Mouse (Mus musculus): ENCODE results near the gene Serpina1e. TPM values are rescaled to one million over a fixed set of nuclear protein-coding genes. Genes with fewer than 3 reads are reported as not detected.
"Not testable (repeated sequence)": the region's sequence is repeated elsewhere in the genome, so short reads cannot be mapped to it uniquely, and the experiment has no call there.

The Serpina1e gene
- polyA plus RNA-seq, 1 experiment from 2014 or later: not detected

DNA sequence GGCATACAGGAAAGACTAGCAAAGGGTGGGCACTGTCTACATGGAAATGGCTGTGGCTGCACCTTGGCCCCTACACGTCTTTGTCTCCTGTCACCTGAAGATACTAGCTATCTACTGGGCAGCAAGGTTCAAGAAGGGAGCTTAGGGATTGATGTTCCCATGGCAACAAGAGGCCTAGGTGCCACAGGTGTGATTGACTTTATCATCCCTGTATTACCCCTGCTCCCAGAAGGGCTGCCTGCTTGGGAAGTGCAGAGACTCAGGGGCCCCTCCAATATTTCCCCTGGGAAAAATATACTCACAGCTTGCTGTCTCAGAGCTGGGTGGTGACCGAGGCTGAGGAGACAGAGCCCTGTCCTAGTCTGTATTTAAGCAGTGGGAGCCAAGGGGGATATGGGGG lies 2.2 kb downstream of the Serpina1e start:
- not testable (repeated sequence) for H3K36me3 ChIP-seq; H3K27me3 ChIP-seq; H3K4me3 ChIP-seq; H3K4me2 ChIP-seq (replicated peaks); H3K9ac ChIP-seq; H3K27ac ChIP-seq; ATAC-seq (ENCODE audit: low FRiP score, low read depth); H3K9me3 ChIP-seq; H3K4me1 ChIP-seq
- WGBS: 77% methylated on average over 2 of the region's 2 CpGs

GRCm38 (mm10) chr12:103952972-103953371 lies 5.8 kb downstream of the Serpina1e start:
- not testable (repeated sequence) for H3K4me3 ChIP-seq; H3K4me2 ChIP-seq (replicated peaks); H3K27me3 ChIP-seq; ATAC-seq (ENCODE audit: low FRiP score, low read depth); H3K9me3 ChIP-seq; H3K36me3 ChIP-seq; H3K9ac ChIP-seq; H3K27ac ChIP-seq; H3K4me1 ChIP-seq
- WGBS: 80% methylated on average over 3 of the region's 3 CpGs

DNA sequence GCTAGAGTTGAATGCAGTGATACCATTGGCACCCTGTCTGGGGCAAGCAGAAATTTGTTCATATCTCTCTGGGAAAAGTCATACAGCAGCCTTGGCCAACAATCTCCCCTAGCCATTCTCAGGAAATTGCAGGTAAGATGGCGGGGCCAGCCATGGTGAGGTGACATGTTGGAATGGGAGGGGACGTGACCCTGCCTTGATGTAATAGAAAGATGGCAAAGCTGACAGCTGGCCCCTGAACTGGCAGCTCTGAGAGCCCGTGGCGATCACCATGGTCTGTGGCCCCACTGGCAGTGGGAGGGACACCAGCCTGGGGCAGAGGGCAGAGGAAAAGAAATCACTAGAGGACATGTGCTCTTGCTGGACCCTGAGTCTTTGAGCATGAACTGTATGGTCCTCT lies 12.5 kb downstream of the Serpina1e start:
- Histone ChIP-seq H3K4me3 (no peak overlapping the region), H3K27me3 (no peaks in the 10 kb centered on the region), H3K36me3 (no peaks in the 10 kb centered on the region), H3K27ac (no peak overlapping the region), H3K9me3 (peaks cover 6% of the 10 kb centered on the region), H3K4me1 (no peaks in the 10 kb centered on the region), H3K4me2 (replicated peaks) (no peak overlapping the region), H3K9ac (no peak overlapping the region)
- ATAC-seq (ENCODE audit: low FRiP score, low read depth): no peak
- WGBS: 88% methylated on average over 4 of the region's 4 CpGs

DNA sequence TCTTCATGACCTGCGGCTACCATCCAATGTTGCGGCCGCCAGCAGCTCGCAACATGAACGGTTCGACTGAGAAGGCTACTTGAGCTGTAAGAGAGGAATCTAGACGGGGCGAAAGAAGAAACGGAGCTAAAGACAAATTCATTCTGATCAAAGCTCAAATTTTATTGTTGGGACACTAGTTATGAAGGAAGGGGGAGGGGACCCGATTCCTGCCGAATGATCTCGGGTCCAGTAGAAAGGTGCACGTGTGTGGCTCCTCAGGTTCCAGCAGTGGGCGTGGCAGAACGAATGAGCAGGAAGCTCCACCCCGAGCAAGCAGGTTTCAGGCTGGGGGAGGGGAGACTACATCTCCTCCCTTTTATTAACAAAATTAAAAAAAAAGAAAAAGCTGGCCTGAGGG lies 49.6 kb downstream of the Serpina1e start:
- not testable (repeated sequence) for H3K4me2 ChIP-seq (replicated peaks); H3K9ac ChIP-seq; ATAC-seq (ENCODE audit: low FRiP score, low read depth); H3K4me1 ChIP-seq; H3K9me3 ChIP-seq; H3K4me3 ChIP-seq; H3K27me3 ChIP-seq; H3K36me3 ChIP-seq; H3K27ac ChIP-seq
- 93% methylated on average over 12 of the region's 16 CpGs for WGBS

- not testable (repeated sequence) for H3K4me2 ChIP-seq (replicated peaks); H3K4me1 ChIP-seq; H3K9ac ChIP-seq; ATAC-seq (ENCODE audit: low FRiP score, low read depth); H3K27me3 ChIP-seq; H3K36me3 ChIP-seq; H3K27ac ChIP-seq; H3K4me3 ChIP-seq; H3K9me3 ChIP-seq
- 29% methylated on average over 1 of the region's 1 CpGs for WGBS
Observed at GRCm38 (mm10) chr12:103907746-103908145, 51.0 kb downstream of the Serpina1e start.

GRCm38 (mm10) chr12:103904837-103905340 lies 53.9 kb downstream of the Serpina1e start, which contains the start of gene Serpina1c:
TSS of gene Serpina1c (minus strand) at chr12:103904887.
- WGBS: 85% methylated on average over 4 of the region's 4 CpGs
- not testable (repeated sequence) for H3K27ac ChIP-seq; H3K9me3 ChIP-seq; H3K4me3 ChIP-seq; ATAC-seq (ENCODE audit: low FRiP score, low read depth); H3K27me3 ChIP-seq; H3K9ac ChIP-seq; H3K36me3 ChIP-seq; H3K4me2 ChIP-seq (replicated peaks); H3K4me1 ChIP-seq

- WGBS: 85% methylated on average over 3 of the region's 3 CpGs
- H3K36me3 ChIP-seq: not testable (repeated sequence)
Observed at GRCm38 (mm10) chr12:103901929-103902328, 56.8 kb downstream of the Serpina1e start.

More at GRCm38 (mm10) chr12:103901929-103902328, 56.8 kb downstream of the Serpina1e start:
- not testable (repeated sequence) for H3K4me1 ChIP-seq; H3K27ac ChIP-seq; H3K9ac ChIP-seq; H3K9me3 ChIP-seq; H3K4me3 ChIP-seq; ATAC-seq (ENCODE audit: low FRiP score, low read depth); H3K27me3 ChIP-seq; H3K4me2 ChIP-seq (replicated peaks)

Other genes with a start within 250 kb of the Serpina1e start
- not detected in 2 replicates for gene Serpina1d, start 185.4 kb downstream of the Serpina1e start, polyA plus RNA-seq (2015; fragmentation: Nextera tagmentation; extraction: Ambion mirVana)
- 0.36 and 1.5 TPM in 2 replicates for gene Serpina1b, start 128.6 kb downstream of the Serpina1e start, polyA plus RNA-seq (2015; fragmentation: Nextera tagmentation; extraction: Ambion mirVana)
- 0.14 and 0.69 TPM in 2 replicates for gene Serpina1a, start 95.4 kb downstream of the Serpina1e start, polyA plus RNA-seq (2015; fragmentation: Nextera tagmentation; extraction: Ambion mirVana)
- gene Serpina1c, start 54.1 kb downstream of the Serpina1e start, polyA plus RNA-seq (2015; fragmentation: Nextera tagmentation; extraction: Ambion mirVana): 0.46 TPM in 1 of 2 replicates, not detected in the other
- not detected in 2 replicates for gene Serpina11, start 31.0 kb upstream of the Serpina1e start, polyA plus RNA-seq (2015; fragmentation: Nextera tagmentation; extraction: Ambion mirVana)
- not detected in 2 replicates for gene Serpina9, start 54.8 kb upstream of the Serpina1e start, polyA plus RNA-seq (2015; fragmentation: Nextera tagmentation; extraction: Ambion mirVana)
- gene Serpina12, start 85.5 kb upstream of the Serpina1e start, polyA plus RNA-seq (2015; fragmentation: Nextera tagmentation; extraction: Ambion mirVana): not detected in 2 replicates
- gene Serpina5, start 142.1 kb upstream of the Serpina1e start, polyA plus RNA-seq (2015; fragmentation: Nextera tagmentation; extraction: Ambion mirVana): not detected in 2 replicates
- not detected in 2 replicates for gene Serpina3a, start 153.7 kb upstream of the Serpina1e start, polyA plus RNA-seq (2015; fragmentation: Nextera tagmentation; extraction: Ambion mirVana)
- gene Serpina3b, start 169.0 kb upstream of the Serpina1e start, polyA plus RNA-seq (2015; fragmentation: Nextera tagmentation; extraction: Ambion mirVana): not detected in 2 replicates
- gene Serpina3c, start 194.9 kb upstream of the Serpina1e start, polyA plus RNA-seq (2015; fragmentation: Nextera tagmentation; extraction: Ambion mirVana): not detected in 2 replicates